Mouse (Mus musculus) testis, postnatal 14 days (tissue): ENCODE data around the gene Gm11213.

Source experiments
- DNase-seq: peaks from one replicate; pipeline ENCODE4 v3.0.0; 2021; ENCODE audit warnings: low spot score

Gm11213 gene

GRCm38 (mm10) chr4:63579649-63580048, 25.4 kb downstream of the Gm11213 start:
- no peak for DNase-seq

- DNase-seq = no peak
Measured at GRCm38 (mm10) chr4:63572621-63573020, 32.4 kb downstream of the Gm11213 start.

- DNase-seq = no peak
Measured at GRCm38 (mm10) chr4:63570208-63570781, 34.8 kb downstream of the Gm11213 start.

GRCm38 (mm10) chr4:63569322-63569721, 35.7 kb downstream of the Gm11213 start:
- no peak for DNase-seq

GRCm38 (mm10) chr4:63567712-63568390, 37.2 kb downstream of the Gm11213 start:
- no peak for DNase-seq

GRCm38 (mm10) chr4:63562742-63563141, 42.3 kb downstream of the Gm11213 start:
- no peak for DNase-seq

- no peak for DNase-seq
Measured at GRCm38 (mm10) chr4:63561861-63562675, 43.0 kb downstream of the Gm11213 start.

GRCm38 (mm10) chr4:63560079-63560478, 45.0 kb downstream of the Gm11213 start:
- no peak for DNase-seq

- DNase-seq = no peak
Measured at GRCm38 (mm10) chr4:63559127-63559697, 45.8 kb downstream of the Gm11213 start.

GRCm38 (mm10) chr4:63558407-63559081, 46.5 kb downstream of the Gm11213 start, which contains the start of gene Tmem268:
TSS of gene Tmem268 (plus strand) at chr4:63558781.
- peak; percentile 73 for DNase-seq

- DNase-seq = no peak
Measured at GRCm38 (mm10) chr4:63557124-63558059, 47.7 kb downstream of the Gm11213 start.

GRCm38 (mm10) chr4:63556665-63557064, 48.4 kb downstream of the Gm11213 start:
- no peak for DNase-seq

- DNase-seq = no peak
Measured at GRCm38 (mm10) chr4:63555111-63555510, 50.0 kb downstream of the Gm11213 start.

- DNase-seq = no peak
Measured at GRCm38 (mm10) chr4:63554616-63555015, 50.4 kb downstream of the Gm11213 start.

- no peak for DNase-seq
Measured at GRCm38 (mm10) chr4:63553789-63554576, 51.1 kb downstream of the Gm11213 start.

- no peak for DNase-seq
Measured at GRCm38 (mm10) chr4:63552865-63553264, 52.2 kb downstream of the Gm11213 start.

- no peak for DNase-seq
Measured at GRCm38 (mm10) chr4:63550908-63551307, 54.2 kb downstream of the Gm11213 start.

- no peak for DNase-seq
Measured at GRCm38 (mm10) chr4:63548491-63548890, 56.6 kb downstream of the Gm11213 start.

GRCm38 (mm10) chr4:63547799-63548198, 57.3 kb downstream of the Gm11213 start:
- no peak for DNase-seq
